Mouse (Mus musculus): ENCODE measurements at regions not wholly inside any gene's neighbourhood (a gene's known extent, or its start where the extent isn't known, plus 50 kb on each side); places are given as distances from the start of the nearest gene placed in this dataset.
A peak's percentile ranks its signal among the peaks of the same experiment; 100 is the strongest.

DNA sequence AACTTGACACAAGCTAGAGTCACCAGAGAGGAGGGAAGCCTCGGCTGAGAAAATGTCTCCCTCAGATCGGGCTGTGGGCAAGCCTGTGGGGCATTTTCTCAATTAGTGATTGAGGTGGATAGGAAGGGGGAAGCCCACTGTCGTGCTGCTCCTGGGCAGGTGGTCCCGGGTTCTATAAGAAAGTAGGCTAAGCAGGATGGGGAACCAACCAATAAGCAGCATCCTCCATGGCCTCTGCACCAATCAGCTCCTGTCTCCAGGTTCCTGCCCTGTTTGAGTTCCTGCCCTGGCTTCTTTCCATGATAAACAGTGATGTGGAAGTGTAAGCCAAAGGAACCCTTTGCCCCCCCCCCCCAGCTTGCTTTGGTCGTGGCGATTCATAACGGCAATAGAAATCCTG lies 100.9 kb downstream of the Ddx11 start:
- WGBS: 37% methylated on average over 7 of the region's 7 CpGs
- Histone ChIP-seq H3K9me3 (ENCODE audit: low read length) (no peaks in the 10 kb centered on the region), H3K27me3 (ENCODE audit: insufficient read depth, low read length) (no peaks in the 10 kb centered on the region), H3K4me3 (ENCODE audit: low read length) (no peak overlapping the region), H3K4me2 (replicated peaks; ENCODE audit: low read depth, low read length) (peak overlapping the region; percentile 5; the same call in 1 of the 2 replicates), H3K4me1 (ENCODE audit: insufficient read depth, low read length) (peaks cover 12% of the 10 kb centered on the region), H3K36me3 (ENCODE audit: insufficient read depth, low read length) (no peaks in the 10 kb centered on the region), H3K27ac (ENCODE audit: low read length) (no peak overlapping the region), H3K9ac (replicated peaks; ENCODE audit: low read length) (no peak overlapping the region)
- ATAC-seq (ENCODE audit: low FRiP score, low TSS enrichment): no peak

DNA sequence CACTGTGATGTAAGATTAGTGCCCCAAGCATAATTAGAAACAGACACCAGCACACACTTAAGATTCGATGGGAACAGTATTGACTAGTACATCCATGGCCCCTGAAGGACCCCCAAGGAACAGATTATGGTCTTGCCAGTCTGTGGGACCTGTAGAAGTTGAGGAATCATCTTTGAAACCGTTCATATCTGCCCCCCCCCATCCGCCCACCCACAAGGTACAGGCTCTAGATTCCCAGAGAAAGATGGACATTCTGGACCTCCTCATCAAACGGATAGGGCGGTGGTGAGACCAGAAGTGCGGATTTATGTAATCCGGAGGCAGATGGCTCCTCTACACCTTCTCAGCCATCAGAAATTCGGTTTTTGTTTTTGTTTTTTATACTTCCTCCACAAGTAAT lies 109.1 kb downstream of the Ddx11 start:
- no peak overlapping the region for H3K27ac ChIP-seq (ENCODE audit: low read length)
- no peak overlapping the region for H3K9ac ChIP-seq (replicated peaks; ENCODE audit: low read length)
- ATAC-seq (ENCODE audit: low FRiP score, low TSS enrichment): no peak
- no peak overlapping the region for H3K4me2 ChIP-seq (replicated peaks; ENCODE audit: low read depth, low read length)
- H3K36me3 ChIP-seq (ENCODE audit: insufficient read depth, low read length): no peaks in the 10 kb centered on the region
- 81% methylated on average over 8 of the region's 8 CpGs for WGBS
- H3K4me3 ChIP-seq (ENCODE audit: low read length): no peak overlapping the region
- no peaks in the 10 kb centered on the region for H3K27me3 ChIP-seq (ENCODE audit: insufficient read depth, low read length)
- no peaks in the 10 kb centered on the region; the same call in 1 of the 2 replicates for H3K4me1 ChIP-seq (ENCODE audit: insufficient read depth, low read length)
- no peaks in the 10 kb centered on the region for H3K9me3 ChIP-seq (ENCODE audit: low read length)

DNA sequence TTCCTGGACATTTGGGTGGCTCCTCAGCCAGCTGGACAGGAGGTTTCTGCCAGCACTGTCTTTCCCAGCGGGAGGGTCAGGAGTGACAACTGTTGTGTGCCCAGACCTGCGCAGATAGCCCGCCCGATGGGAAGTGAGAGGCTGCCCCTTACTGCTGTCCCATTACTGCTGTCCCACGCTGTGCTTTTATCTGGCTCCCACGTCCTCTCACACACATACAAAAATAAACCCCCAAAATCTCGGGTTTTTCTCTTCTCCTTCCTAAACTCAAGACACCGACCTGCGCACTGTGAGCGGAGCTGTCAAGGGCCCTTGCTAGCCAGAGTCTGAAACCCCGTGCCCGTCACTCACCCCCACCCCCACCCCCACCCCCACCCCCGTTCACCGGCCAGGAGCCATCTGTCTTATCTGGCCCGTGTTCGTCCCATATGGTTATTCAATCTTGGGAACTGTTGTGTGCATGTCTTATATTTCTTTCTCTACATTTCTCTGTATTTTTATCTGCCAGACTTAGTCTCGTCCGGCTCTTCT lies 109.6 kb downstream of the Ddx11 start:
- Histone ChIP-seq H3K4me2 (replicated peaks; ENCODE audit: low read depth, low read length) (no peak overlapping the region), H3K27me3 (ENCODE audit: insufficient read depth, low read length) (no peaks in the 10 kb centered on the region), H3K4me1 (ENCODE audit: insufficient read depth, low read length) (no peaks in the 10 kb centered on the region; the same call in 1 of the 2 replicates), H3K27ac (ENCODE audit: low read length) (no peak overlapping the region), H3K9me3 (ENCODE audit: low read length) (no peaks in the 10 kb centered on the region), H3K36me3 (ENCODE audit: insufficient read depth, low read length) (no peaks in the 10 kb centered on the region), H3K9ac (replicated peaks; ENCODE audit: low read length) (no peak overlapping the region), H3K4me3 (ENCODE audit: low read length) (no peak overlapping the region)
- WGBS: 63% methylated on average over 18 of the region's 18 CpGs
- no peak for ATAC-seq (ENCODE audit: low FRiP score, low TSS enrichment)

DNA sequence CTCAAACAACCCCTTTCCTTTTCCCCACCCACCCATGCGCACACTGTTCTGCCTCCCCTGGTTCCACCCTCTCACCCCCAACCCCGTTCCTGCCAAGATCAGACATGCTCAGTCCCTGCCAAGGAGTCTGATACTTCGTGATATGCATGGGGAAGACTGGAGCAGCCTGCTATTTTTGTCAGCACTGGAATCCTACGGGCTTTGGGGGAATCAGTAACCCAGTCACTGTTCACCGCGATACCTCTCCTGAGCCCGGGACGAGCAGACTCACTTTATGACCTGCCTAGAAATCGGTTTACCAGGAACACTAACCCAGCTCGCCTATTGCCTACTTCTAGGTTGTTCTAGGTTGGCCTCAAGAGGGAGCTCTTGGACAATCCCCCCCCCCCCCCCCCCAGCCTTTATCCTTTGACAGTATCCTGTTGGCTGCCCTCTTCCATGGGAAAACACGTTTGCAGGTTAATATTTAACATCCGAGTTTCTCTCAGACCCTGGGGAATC lies 110.2 kb downstream of the Ddx11 start:
- 46% methylated on average over 12 of the region's 12 CpGs for WGBS
- H3K9ac ChIP-seq (replicated peaks; ENCODE audit: low read length): no peak overlapping the region

DNA sequence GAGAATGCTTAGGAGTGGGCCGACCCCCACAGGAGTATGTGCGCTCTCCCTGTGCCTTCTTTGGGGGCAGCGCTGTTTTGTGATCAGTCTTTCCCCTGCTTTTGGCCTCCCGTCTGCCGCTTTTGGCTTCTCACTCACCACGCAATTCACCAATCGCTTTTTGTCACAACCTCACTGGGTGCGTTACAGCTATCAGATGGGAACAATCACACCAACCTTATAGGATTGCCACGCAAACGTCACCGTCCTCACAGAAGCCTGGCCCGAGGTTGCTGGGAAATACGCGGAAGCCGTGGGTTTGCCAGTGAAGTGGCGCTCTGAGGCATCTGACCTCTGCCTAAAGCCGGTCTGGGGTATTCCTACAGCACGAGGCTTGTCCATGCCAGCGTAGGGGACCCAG lies 111.1 kb downstream of the Ddx11 start:
- Histone ChIP-seq H3K9ac (replicated peaks; ENCODE audit: low read length) (no peak overlapping the region), H3K4me3 (ENCODE audit: low read length) (no peak overlapping the region), H3K36me3 (ENCODE audit: insufficient read depth, low read length) (no peaks in the 10 kb centered on the region), H3K4me2 (replicated peaks; ENCODE audit: low read depth, low read length) (no peak overlapping the region), H3K9me3 (ENCODE audit: low read length) (no peaks in the 10 kb centered on the region), H3K27ac (ENCODE audit: low read length) (no peak overlapping the region), H3K4me1 (ENCODE audit: insufficient read depth, low read length) (no peaks in the 10 kb centered on the region; the same call in 1 of the 2 replicates), H3K27me3 (ENCODE audit: insufficient read depth, low read length) (no peaks in the 10 kb centered on the region)
- no peak for ATAC-seq (ENCODE audit: low FRiP score, low TSS enrichment)
- 81% methylated on average over 19 of the region's 19 CpGs for WGBS

More for the DNA sequence above, 110.2 kb downstream of the Ddx11 start:
- H3K4me1 ChIP-seq (ENCODE audit: insufficient read depth, low read length): no peaks in the 10 kb centered on the region; the same call in 1 of the 2 replicates
- H3K27me3 ChIP-seq (ENCODE audit: insufficient read depth, low read length): no peaks in the 10 kb centered on the region
- no peaks in the 10 kb centered on the region for H3K36me3 ChIP-seq (ENCODE audit: insufficient read depth, low read length)
- no peaks in the 10 kb centered on the region for H3K9me3 ChIP-seq (ENCODE audit: low read length)
- H3K4me2 ChIP-seq (replicated peaks; ENCODE audit: low read depth, low read length): 0 out of 2 replicates have a peak overlapping the region, but pooled peaks have one; percentile 4
- ATAC-seq (ENCODE audit: low FRiP score, low TSS enrichment): peak; percentile 57
- no peak overlapping the region for H3K27ac ChIP-seq (ENCODE audit: low read length)
- H3K4me3 ChIP-seq (ENCODE audit: low read length): peak overlapping the region; percentile 13; the same call in 1 of the 2 replicates

DNA sequence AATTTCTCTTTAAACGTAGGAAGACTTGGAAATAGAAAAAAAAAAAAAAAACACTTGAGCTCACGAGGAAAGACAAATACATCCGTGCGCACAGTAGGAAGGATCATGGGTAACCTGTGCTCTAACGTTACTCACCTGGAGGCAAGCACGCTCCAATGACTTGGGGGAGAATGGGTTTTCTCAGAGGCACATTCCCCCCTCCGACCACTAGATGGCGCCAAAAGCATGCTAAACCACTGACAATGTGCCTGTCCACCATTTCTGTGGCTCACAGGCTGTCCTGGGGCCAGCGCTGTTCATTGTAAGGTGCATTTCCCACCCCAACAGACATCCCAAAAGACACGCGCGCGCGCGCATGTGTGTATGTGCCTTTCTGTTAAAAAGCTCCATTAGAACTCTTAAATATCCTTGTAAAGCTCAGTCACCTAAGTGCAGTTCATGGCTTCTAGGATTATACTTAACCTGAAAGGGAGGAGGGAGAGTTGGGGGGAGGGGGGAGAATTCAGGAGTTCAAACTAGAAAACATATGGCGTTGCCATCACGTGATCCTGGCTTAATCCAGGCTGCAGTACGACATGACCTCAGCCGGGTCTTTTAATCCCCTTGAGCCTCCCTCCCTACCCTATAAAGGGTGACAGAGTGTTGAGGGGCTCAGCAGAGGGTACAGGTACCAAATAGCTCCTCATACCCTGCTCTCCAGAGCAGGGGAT lies 111.9 kb downstream of the Ddx11 start:
- Histone ChIP-seq H3K4me3 (ENCODE audit: low read length) (no peak overlapping the region), H3K9ac (replicated peaks; ENCODE audit: low read length) (no peak overlapping the region), H3K4me2 (replicated peaks; ENCODE audit: low read depth, low read length) (peak overlapping the region; percentile 21; the same call in 1 of the 2 replicates), H3K36me3 (ENCODE audit: insufficient read depth, low read length) (no peaks in the 10 kb centered on the region), H3K27me3 (ENCODE audit: insufficient read depth, low read length) (no peaks in the 10 kb centered on the region), H3K27ac (ENCODE audit: low read length) (no peak overlapping the region), H3K9me3 (ENCODE audit: low read length) (no peaks in the 10 kb centered on the region), H3K4me1 (ENCODE audit: insufficient read depth, low read length) (no peaks in the 10 kb centered on the region; the same call in 1 of the 2 replicates)
- 7% methylated on average over 19 of the region's 19 CpGs for WGBS
- peak; percentile 69 for ATAC-seq (ENCODE audit: low FRiP score, low TSS enrichment)

DNA sequence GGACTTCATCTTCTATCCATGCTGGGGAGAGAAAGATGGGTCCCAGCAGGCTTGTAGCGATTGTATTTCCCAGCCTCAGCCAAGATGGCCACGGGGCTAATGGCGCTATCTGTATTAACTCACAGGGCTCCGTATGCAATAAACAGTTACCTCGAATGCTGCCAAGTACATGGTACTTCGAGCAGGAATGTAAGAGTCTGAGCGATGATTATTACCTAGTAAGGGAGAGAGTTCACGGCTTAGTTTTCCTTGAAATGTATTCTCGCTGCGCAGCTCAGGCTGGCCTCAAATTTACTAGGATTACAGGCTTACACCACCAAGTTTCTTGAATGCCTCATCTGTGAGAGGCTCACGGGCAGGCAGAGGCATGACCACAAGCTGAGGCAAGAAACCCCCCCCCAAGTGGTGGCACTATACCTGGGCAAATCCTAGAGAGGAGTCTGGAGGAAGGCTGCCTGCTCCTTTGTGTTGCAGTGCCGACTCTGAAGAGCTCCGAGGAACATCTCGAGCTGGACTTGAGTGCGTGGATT lies 112.6 kb downstream of the Ddx11 start:
- 83% methylated on average over 15 of the region's 15 CpGs for WGBS

DNA sequence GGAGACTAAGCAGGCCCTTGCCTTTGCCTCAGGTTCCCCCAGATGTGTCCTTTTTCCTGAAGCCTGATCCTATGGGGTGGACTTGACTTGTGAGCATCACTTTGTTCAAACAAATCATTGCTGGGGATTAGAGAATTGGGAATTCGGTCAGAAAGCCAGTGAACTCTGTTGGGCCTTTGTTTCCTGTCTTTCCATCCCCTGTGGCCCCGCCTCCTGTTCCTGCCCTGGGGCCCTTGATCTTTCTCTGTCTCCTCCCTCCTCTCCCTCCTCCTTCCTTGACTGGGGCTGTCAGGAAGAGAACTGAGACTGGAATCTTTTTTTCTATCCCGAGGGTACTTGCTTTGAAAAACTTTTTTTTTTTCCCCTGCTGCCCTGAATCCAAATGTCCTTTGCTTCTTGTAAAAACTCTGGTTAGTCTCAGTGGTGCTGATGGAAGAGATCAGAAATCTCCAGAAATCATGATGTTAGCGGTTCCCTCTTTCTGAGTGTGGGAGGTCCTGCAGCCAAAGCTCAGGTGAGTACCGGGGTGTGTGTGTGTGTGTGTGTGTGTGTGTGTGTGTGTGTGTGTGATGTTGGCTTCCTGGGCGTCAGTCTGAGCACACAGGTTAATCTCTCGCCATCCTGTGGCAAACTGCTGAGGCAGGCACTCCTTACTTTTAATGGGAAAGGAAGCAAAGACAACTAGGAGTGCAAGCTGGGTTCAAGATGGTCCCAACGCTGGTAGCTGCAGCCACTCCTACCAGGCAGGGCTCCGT lies 118.7 kb downstream of the Ddx11 start:
- Histone ChIP-seq H3K27ac (ENCODE audit: low read length) (peak overlapping the region; percentile 59; the same call in 1 of the 2 replicates), H3K36me3 (ENCODE audit: insufficient read depth, low read length) (no peaks in the 10 kb centered on the region), H3K9ac (replicated peaks; ENCODE audit: low read length) (0 out of 2 replicates have a peak overlapping the region, but pooled peaks have one; percentile 33), H3K9me3 (ENCODE audit: low read length) (no peaks in the 10 kb centered on the region; the same call in 1 of the 2 replicates), H3K27me3 (ENCODE audit: insufficient read depth, low read length) (no peaks in the 10 kb centered on the region), H3K4me1 (ENCODE audit: insufficient read depth, low read length) (peaks cover 15% of the 10 kb centered on the region), H3K4me3 (ENCODE audit: low read length) (no peak overlapping the region), H3K4me2 (replicated peaks; ENCODE audit: low read depth, low read length) (peak overlapping the region; percentile 27)
- 16% methylated on average over 9 of the region's 9 CpGs for WGBS
- peak; percentile 74 for ATAC-seq (ENCODE audit: low FRiP score, low TSS enrichment)

More for the DNA sequence above, 112.6 kb downstream of the Ddx11 start:
- no peak overlapping the region; the same call in 1 of the 2 replicates for H3K4me2 ChIP-seq (replicated peaks; ENCODE audit: low read depth, low read length)
- no peak for ATAC-seq (ENCODE audit: low FRiP score, low TSS enrichment)
- H3K9me3 ChIP-seq (ENCODE audit: low read length): no peaks in the 10 kb centered on the region; the same call in 1 of the 2 replicates
- H3K36me3 ChIP-seq (ENCODE audit: insufficient read depth, low read length): no peaks in the 10 kb centered on the region
- H3K27ac ChIP-seq (ENCODE audit: low read length): no peak overlapping the region
- H3K4me3 ChIP-seq (ENCODE audit: low read length): no peak overlapping the region
- H3K9ac ChIP-seq (replicated peaks; ENCODE audit: low read length): no peak overlapping the region
- H3K4me1 ChIP-seq (ENCODE audit: insufficient read depth, low read length): no peaks in the 10 kb centered on the region; the same call in 1 of the 2 replicates
- H3K27me3 ChIP-seq (ENCODE audit: insufficient read depth, low read length): no peaks in the 10 kb centered on the region

DNA sequence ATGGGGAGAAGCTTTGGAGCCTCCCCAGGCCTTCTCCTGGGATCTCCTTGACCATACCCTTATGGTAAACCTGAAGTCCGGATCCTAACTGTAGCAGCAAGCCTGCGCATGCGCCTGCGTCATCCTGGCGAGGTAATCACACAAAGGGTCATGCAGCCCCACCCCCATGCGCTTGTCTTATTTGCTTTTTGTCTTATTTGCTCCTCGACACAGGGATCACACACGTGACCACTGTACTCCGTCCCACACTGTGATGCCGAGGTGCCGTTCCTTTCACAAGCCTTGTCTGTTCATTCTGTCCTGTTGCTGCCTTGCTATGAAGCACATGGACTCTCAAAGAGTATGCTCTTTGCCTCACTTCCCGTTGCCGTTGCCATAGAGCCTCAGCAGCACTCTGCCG lies 120.9 kb downstream of the Ddx11 start:
- H3K9ac ChIP-seq (replicated peaks; ENCODE audit: low read length): no peak overlapping the region
- peaks cover 15% of the 10 kb centered on the region for H3K4me1 ChIP-seq (ENCODE audit: insufficient read depth, low read length)
- H3K4me3 ChIP-seq (ENCODE audit: low read length): no peak overlapping the region
- H3K27ac ChIP-seq (ENCODE audit: low read length): no peak overlapping the region
- no peaks in the 10 kb centered on the region for H3K27me3 ChIP-seq (ENCODE audit: insufficient read depth, low read length)
- no peaks in the 10 kb centered on the region for H3K36me3 ChIP-seq (ENCODE audit: insufficient read depth, low read length)
- no peaks in the 10 kb centered on the region; the same call in 1 of the 2 replicates for H3K9me3 ChIP-seq (ENCODE audit: low read length)
- no peak for ATAC-seq (ENCODE audit: low FRiP score, low TSS enrichment)
- no peak overlapping the region for H3K4me2 ChIP-seq (replicated peaks; ENCODE audit: low read depth, low read length)
- WGBS: 90% methylated on average over 14 of the region's 14 CpGs

All from kidney, embryonic 16.5 days (tissue).